Mouse (Mus musculus) hematopoietic multipotent progenitor cell, adult 10-12 weeks (in vitro differentiated cells): ENCODE measurements around the gene Akap11. TPM values are rescaled to one million over a fixed set of nuclear protein-coding genes. Genes with fewer than 3 reads are reported as not detected.

ENCODE experiments used
- polyA plus RNA-seq: library from polyadenylated mRNA; stranded (reverse); fragments of >175 nt; gene quantifications from 2 replicates; pipeline ENCODE4 v1.2.3, GENCODE M21; 2012; ENCODE audit warnings: low replicate concordance

Gene Akap11
- polyA plus RNA-seq = 0.88 and 1.2 TPM in 2 replicates

DNA sequence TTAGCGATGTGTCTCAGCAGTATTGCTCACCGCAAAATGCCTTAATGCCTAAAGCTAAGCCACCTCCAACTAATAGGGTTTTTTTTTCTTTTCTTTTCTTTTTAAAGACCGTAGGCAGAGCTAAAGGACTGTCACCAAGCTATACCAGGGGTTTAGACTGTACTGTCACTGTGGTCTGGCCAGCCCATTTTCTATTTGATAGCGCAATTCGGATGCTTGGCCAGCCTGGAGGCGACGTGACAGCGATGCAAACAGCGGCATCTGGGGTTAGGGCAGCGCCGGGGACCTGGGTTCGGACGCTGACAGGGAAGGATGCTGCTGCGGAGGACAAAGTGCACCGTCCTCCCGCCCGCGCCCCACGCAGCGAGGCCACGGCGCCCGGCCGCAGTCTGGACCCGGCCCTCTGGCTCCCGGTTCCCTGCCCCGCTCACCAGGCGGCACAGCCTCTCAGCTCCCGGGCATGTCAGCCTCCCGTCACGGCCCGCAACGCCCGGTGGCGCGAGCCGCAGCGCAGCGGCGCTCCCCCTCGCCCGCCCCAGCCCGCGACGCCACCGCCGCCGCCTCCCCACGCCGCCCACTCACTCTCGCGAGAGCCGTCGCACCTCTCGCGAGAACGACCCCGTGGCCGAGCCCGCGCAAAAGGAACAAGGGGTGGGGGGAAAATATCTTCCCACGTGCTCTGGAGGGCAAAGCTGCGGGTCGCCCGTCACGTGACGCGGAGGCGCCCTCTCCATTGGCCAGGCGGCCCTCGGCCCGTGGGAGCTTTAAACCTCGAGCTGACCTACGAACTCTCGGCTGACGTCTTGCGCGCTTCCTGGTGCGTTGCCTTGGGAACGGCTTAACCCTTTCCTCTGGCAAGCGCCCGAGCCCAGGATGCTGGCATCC, at the start of gene Akap11:
Gene Akap11, minus strand, starts transcription at position 528 of the 885 bp plus-strand sequence.

Other genes with a start within 250 kb of the Akap11 start
- gene Tnfsf11, start 228.8 kb downstream of the Akap11 start, polyA plus RNA-seq = 1.3 and 3.1 TPM in 2 replicates
- gene Dgkh, start 196.0 kb upstream of the Akap11 start, polyA plus RNA-seq = 0.40 and 0.59 TPM in 2 replicates